Mouse (Mus musculus) brain, embryonic 14.5 days (tissue): ENCODE data around the gene Zfp518b.

ENCODE experiments used
- CTCF ChIP-seq: fragments of 200-500 bp; IDR thresholded peaks from 2 replicates; pipeline ENCODE4 v1.5.1; 2012; ENCODE audit warnings: inconsistent platforms, mild to moderate bottlenecking, moderate library complexity, borderline replicate concordance; ENCODE audit not compliant: insufficient read depth, insufficient read length; ENCODE audit errors: extremely low read depth
- POLR2A ChIP-seq: fragments of 200-500 bp; IDR thresholded peaks from 2 replicates; pipeline ENCODE4 v1.6.1; 2012; ENCODE audit warnings: mild to moderate bottlenecking, inconsistent platforms, borderline replicate concordance; ENCODE audit not compliant: poor library complexity, insufficient read depth, insufficient read length, severe bottlenecking; ENCODE audit errors: extremely low read depth

DNA sequence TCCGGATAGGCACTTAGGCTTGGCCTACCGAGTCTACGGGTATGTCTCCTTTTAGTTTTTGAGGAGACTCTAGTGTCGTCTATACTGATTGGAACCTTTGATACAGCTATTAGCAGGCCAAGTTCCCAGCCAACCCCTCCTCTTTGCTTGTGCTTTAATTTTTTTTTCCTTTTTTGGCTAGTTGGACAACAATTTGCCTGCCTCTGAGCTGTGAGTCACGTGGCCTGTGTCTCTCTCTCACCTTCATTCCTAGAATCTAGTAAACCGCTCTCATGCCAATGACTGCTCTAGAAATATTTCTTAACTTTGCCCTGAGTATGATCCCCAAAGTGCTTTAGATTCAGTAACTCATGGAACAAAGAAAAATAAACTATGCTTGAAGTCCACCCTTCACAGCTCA, 18.3 kb upstream of the Zfp518b start:
- TF ChIP-seq CTCF = no peak
- TF ChIP-seq POLR2A = no peak
